Mouse (Mus musculus) granulocyte monocyte progenitor cell, adult 5-6 weeks (primary cell): ENCODE measurements around the gene Prdx6b. TPM values are rescaled to one million over a fixed set of nuclear protein-coding genes. Genes with fewer than 3 reads are reported as not detected.

ENCODE experiments used
- ATAC-seq: replicated peaks from 2 replicates; pipeline ENCODE4 v1.8.0; 2016; ENCODE audit warnings: mild to moderate bottlenecking, moderate TSS enrichment, inconsistent platforms; ENCODE audit not compliant: poor library complexity, severe bottlenecking
- total RNA-seq, 2 experiments: library from RNA; stranded (forward) in 1 of 2; stranded (reverse) in 1 of 2; fragments of 200-712, 200-1000 nt in 1 of 2; fragments of >200 nt in 1 of 2; fragmentation: Nextera tagmentation in 1 of 2; gene quantifications; 2 replicates each; pipeline ENCODE4 v1.2.3; 2014 to 2017

Gene Prdx6b
- total RNA-seq, 2 experiments from 2014 or later: not detected

DNA sequence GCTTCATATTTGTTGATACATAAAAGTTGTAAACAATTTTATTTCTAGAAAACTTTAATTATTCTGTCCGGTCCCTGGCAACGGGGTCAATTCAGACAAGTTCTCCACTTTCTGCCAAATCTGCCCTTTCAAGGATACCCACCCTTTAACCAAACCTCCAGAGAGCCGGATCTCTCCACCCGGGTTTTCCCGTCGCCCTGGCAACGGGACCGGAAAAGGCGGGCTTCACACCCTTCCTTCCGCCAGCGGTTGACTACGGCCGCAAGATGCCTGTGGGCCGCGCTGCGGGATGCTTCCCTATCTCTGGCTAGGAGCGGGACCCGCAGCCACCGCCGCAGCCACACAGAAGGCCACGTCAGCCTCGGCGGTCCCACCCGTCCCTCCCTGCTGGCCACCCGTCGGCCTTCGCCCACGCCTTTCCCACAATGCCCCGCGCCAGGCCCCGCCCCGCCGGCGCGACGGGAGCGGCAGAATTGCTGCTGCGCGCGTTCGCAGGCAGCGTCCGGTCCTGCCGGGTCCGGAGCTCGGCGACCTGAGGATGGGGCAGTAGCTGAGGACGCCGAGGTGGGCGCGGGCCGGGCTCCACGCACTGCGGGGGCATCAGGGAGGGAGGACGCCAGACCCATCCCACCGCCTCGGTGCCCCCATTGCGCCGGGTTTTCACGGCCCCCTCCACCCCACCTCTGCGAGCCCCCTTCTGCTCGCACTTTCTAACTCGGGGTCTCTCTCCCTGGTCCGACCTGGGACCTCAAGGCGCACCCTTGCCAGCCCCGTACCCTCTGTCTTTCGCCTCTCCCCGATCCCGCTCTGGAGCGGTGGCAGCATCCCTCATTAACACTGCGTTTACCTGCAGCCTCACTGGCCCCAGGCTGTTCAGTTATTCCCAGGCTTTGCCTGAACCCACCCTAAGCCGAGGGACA lies 23.2 kb downstream of the Prdx6b start, which contains the start of gene Dnajc10:
Dnajc10 (plus strand) TSS at position 225 of the 920 bp plus-strand sequence.
- peak; percentile 86 for ATAC-seq

GRCm38 (mm10) chr2:80322878-80323277 lies 30.6 kb downstream of the Prdx6b start:
- peak; percentile 63 for ATAC-seq

DNA sequence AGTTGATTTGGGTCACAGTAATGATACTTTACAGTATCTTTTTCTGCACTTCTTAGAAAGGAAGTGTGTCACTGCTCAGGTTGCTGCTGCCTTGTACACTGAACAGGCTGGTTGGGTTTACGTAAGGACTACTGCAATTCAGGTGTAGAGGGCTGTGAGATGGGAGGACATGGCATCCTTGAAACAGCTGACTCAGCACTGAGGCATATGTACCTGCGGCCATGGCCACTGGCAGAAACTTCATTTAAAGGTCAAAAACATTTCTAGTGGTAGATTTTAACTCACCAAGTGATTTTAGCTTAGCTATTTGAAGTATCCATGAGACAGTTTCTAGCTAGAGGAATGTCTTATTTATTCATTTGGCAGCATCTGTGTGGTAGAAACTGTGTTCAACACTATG lies 33.5 kb downstream of the Prdx6b start:
- ATAC-seq: no peak

GRCm38 (mm10) chr2:80327272-80327671 lies 35.0 kb downstream of the Prdx6b start:
- ATAC-seq: peak; percentile 66

GRCm38 (mm10) chr2:80328961-80329653 lies 36.8 kb downstream of the Prdx6b start:
- ATAC-seq: no peak

DNA sequence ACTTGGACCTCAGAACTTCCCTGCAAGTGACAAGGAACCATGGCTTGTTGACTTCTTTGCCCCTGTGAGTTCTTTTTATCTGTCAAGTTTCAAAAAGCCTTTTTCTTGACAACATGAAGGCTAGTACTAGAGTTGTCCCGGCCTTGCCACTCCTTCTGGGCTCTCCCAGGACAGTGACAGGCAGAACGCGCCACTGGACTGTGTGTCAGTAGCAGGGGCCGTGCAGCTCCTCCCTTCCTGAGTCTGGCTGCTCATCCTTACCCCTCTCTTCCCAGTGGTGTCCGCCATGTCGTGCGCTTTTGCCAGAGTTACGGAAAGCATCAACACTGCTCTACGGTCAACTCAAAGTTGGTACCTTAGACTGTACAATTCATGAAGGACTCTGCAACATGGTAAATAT lies 48.3 kb downstream of the Prdx6b start:
- ATAC-seq: no peak

Other genes starting within 250 kb of the Prdx6b start
- gene Pde1a, start 163.0 kb upstream of the Prdx6b start, total RNA-seq (2014; fragmentation: Nextera tagmentation): not detected in 2 replicates
- gene Pde1a, start 163.0 kb upstream of the Prdx6b start, total RNA-seq (2017): not detected in 2 replicates
- 74.0 and 80.3 TPM in 2 replicates for gene Dnajc10, start 23.0 kb downstream of the Prdx6b start, total RNA-seq (2014; fragmentation: Nextera tagmentation)
- 129 and 136 TPM in 2 replicates for gene Dnajc10, start 23.0 kb downstream of the Prdx6b start, total RNA-seq (2017)
- gene Frzb, start 155.2 kb downstream of the Prdx6b start, total RNA-seq (2014; fragmentation: Nextera tagmentation): not detected in 2 replicates
- not detected in 2 replicates for gene Frzb, start 155.2 kb downstream of the Prdx6b start, total RNA-seq (2017)